Mouse (Mus musculus): ENCODE measurements around the gene Dennd1a.

GRCm38 (mm10) chr2:38285781-38286432, 1.3 kb downstream of the Dennd1a start:
- TF ChIP-seq CTCF (conservative IDR thresholded peaks at IDR 0.05; ENCODE audit: insufficient read depth, insufficient read length, low read depth, low read length), result no peak
- no peak for TF ChIP-seq POLR2A (IDR thresholded peaks at IDR 0.05; ENCODE audit: low read depth, low read length)
